Mouse (Mus musculus) hematopoietic stem cell, adult 5-6 weeks (primary cell): ENCODE results near the gene Art4. TPM values are rescaled to one million over a fixed set of nuclear protein-coding genes. Genes with fewer than 3 reads are reported as not detected.

ENCODE experiments used
- ATAC-seq, 2 experiments: fragments of 125-278 bp in 1 of 2; replicated peaks in 1 of 2; 2 replicates each; pipeline ENCODE4 v1.8.0; 2016 to 2017; ENCODE audit warnings: inconsistent platforms in 2 of 2, mild to moderate bottlenecking in 2 of 2, moderate number of reproducible peaks in 2 of 2, low read depth in 1 of 2, moderate TSS enrichment in 1 of 2; ENCODE audit not compliant: low FRiP score in 2 of 2, poor library complexity in 2 of 2, severe bottlenecking in 2 of 2, insufficient read depth in 1 of 2, low TSS enrichment in 1 of 2
- total RNA-seq: library from RNA; stranded (forward); fragments of 172-1452, 232-1000 nt; gene quantifications from 2 replicates; pipeline ENCODE4 v1.2.3, GENCODE M21; 2017

Gene Art4
- total RNA-seq, 1 experiment from 2014 or later = 34.5 TPM

GRCm38 (mm10) chr6:136883431-136883915 is 25.9 kb upstream of the Art4 start:
- no peak for ATAC-seq

DNA sequence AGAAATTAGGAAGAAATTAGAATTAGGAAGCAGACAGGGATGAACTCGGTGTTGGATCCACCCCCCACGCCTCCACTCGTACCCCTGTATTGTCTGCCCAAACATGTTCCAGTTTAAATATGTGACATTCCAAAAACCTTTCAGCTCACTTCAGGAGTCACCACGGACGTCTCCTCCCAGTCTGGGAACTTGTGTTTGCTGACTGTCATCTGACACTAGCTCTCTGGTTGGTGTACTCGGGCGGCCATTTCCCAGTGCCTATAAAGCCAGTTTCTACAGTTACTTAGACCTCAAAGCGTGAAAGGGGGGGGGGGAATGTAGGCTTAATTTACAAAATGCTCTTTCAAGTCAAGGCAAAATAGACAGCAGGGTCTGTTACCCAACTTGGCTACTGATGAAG is 24.1 kb upstream of the Art4 start:
- ATAC-seq = no peak

DNA sequence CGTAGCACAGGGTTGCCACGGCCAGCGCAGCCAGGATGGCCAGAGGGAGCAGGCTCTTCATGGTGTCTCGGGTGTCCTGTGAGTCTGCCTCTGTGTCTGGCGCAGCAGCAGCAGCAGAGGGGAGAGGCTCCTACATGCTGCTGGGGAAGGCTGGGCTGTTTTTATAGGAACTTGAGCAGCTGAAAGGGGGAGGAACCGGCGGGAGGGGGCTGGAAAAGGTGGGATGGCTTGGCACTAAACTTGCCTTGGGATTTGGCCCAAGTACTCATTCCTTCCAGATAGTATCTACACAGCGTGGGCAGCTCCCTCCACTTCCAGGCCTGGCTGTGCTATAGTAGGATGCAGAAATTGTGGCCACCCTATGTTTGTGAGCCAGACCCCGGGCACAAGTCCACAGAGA is 18.1 kb upstream of the Art4 start, which contains the start of gene Mgp:
TSS of gene Mgp (minus strand) at position 154 of the 400 bp plus-strand sequence.
- ATAC-seq = no peak

DNA sequence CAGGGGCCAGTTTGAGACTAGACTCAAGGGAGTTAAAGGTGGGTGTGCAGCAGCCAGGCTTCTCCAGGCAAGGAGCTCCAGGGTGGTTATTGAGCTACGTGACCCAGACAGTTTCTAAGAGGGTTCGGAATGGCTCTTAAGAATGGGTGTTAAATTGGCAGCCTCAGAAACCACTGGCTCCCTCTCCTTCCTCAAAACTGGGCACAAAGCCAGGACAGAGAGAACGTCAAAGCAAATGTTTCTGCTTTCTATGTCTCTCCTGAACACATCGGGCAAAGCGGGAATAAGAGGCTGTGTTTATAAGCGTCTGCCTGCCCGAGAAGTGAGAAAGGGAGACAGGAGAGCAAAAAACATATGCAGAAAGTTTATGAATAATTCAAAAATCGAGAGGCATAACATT is 17.1 kb upstream of the Art4 start:
- peak; percentile 49 to 68 for ATAC-seq

DNA sequence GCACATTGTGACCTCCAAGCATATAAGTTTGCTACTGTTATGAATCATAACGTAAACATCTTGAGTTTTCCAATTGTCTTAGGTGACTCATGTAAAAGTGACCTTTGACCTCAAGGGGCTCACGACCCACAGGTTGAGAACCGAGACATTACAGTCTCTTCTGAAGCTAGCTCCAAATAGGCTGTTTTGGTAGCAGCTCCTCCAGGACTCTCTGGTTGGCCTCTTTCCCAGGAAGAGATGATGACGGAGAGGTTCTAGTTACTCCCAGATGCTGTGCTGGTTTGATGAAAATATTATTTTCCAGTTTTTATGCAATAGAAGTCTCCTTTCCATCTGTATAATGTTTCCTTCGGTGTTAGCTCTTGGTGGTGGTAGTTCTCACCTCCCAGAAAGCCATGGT is 11.4 kb upstream of the Art4 start:
- no peak for ATAC-seq

GRCm38 (mm10) chr6:136866150-136866549 is 8.6 kb upstream of the Art4 start:
- ATAC-seq = no peak

GRCm38 (mm10) chr6:136865360-136865759 is 7.8 kb upstream of the Art4 start:
- no peak for ATAC-seq

GRCm38 (mm10) chr6:136861020-136861419 is 3.5 kb upstream of the Art4 start:
- peak; percentile 27 to 54; a peak in 2 of 4 replicates for ATAC-seq

DNA sequence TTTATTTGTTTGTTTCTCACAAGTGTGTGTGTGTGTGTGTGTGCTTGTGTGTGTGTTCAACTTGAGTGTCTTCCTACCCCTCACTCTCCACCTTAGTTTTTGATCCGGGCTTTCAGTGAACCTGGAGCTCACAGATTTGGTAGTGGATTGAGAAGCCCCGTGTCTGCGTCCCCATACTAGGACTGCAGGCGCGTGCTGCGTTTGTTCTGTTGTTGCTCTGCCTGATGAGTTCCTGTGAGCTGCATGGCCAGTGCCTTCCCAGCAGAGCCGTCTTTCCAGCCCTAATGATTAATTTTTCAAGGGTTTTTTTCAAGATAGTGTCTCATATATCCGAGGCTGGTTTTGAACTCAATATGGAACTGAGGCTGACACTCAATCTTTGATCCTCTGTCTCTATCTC is 887 bp upstream of the Art4 start:
- ATAC-seq = no peak

DNA sequence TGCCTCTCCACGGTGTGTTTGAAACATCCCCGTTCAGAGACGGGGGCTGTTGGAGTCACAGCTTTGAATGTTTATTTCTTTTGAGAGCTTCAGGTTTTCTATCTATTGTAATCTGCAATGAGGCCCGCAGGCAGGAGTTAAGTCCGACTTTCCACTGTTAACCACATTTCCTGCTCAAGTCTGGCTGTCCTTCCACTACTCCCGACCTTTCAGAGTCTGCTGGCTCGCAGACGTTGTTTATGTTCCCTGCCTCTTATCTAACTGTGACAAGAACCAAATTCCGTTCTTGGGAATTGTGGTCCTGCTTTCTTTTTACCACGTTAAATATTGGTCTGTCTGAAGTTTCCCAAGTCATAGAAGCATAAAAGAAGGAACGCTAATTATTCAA is 334 bp upstream of the Art4 start:
- peak; percentile 6 to 12; a peak in 2 of 4 replicates for ATAC-seq

DNA sequence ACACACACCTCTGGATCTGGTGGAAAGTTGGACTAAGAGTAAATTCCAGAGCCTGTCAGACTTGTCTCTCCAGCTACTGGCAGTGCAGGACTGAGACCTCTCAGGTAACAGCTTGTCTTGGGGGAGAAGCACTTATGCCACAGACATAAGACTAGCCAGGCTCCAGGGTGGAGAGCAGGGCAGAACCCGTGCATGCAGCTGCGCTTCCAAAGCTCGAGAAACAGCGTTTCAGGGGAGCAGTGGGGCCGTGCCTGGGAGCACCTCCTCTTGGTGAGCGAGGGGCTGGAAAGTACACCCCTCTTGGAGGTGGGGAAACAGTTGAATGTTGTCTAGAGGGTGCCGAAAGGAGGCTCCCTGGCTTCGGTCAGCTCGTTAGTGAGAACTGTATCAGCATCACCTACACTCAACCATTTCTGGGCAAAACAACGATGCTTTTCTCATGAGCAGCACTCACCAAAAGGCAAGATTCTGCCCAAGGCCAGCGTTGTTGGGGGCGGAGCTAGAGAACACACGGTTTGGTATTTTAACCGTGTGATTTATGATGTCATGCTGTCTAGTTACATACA is 1.4 kb downstream of the Art4 start:
- peak in 1 of 2 experiments; percentile 42; a peak in 2 of 4 replicates for ATAC-seq

DNA sequence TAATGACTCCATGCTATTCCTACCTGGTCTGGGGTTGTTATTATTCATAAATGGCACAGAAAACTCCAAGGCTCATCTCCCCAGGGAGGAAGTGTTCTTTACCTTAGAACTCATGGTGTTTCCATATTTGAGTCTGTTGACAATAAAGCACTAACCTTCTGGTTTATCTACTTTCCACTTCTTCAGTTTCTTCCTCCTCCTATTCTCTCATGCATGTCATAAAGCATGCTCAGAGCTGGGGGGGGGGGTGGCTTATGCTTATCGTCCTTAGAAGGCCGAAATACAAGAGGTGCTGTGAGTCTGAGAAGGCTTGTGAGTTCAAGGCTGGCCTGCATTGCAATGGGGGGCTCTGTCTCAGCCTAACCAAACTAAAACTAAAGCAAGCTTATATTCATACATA is 2.4 kb downstream of the Art4 start:
- ATAC-seq = no peak

DNA sequence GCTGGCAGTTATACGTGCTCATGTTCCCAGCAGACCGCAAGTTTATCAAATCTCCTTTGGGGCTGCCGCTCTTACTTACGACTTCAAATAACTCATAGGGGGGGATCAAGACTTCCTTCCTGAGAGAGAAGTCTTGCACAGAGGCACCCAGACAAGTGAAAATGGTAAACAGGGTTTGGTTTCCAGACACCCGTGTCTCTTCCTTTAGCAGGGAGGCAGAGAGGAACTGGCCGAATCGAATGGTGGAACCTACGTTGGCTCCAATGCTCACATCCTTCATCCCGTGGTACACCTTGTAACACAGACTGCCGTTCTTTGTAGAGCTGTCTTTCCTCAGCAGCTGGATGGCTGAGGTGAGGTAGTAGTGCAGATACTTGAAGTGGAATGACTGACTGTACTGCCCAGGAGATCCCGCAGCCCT is 3.2 kb downstream of the Art4 start:
- no peak for ATAC-seq

- ATAC-seq = peak in 1 of 2 experiments; percentile 27; a peak in 1 of 4 replicates
These were observed 4.8 kb downstream of the Art4 start for GRCm38 (mm10) chr6:136852762-136853161.

- no peak for ATAC-seq
These were observed 5.2 kb downstream of the Art4 start for GRCm38 (mm10) chr6:136852348-136852747.

GRCm38 (mm10) chr6:136850267-136850666 is 7.3 kb downstream of the Art4 start:
- ATAC-seq = no peak

- no peak for ATAC-seq
These were observed 8.6 kb downstream of the Art4 start for GRCm38 (mm10) chr6:136848971-136849370.

- ATAC-seq = no peak; a peak in 1 of 4 replicates
These were observed 9.1 kb downstream of the Art4 start for GRCm38 (mm10) chr6:136848399-136848798.

DNA sequence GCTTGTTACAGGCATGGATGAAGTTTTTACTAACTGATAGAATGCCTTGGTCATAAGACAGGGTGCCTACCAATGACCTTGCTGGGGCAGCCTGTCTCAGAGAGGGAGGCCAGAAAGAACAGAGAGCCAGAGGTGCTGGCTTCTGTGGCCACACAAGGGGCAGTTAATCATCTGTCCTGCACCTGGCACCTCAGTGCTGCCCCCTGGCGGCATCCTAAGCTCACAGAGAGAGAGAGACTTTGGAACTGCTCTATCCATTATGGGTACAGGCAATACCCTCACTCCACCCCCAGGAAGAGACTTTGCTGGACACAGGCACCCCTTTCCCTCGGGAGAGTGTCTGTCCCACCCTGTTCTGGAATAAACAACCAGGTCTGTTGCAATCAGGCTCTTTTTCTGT is 9.7 kb downstream of the Art4 start:
- ATAC-seq = peak; percentile 67 to 73
